Mouse (Mus musculus): ENCODE data around the gene Zfp560. TPM values are rescaled to one million over a fixed set of nuclear protein-coding genes. Genes with fewer than 3 reads are reported as not detected.
"Not testable (repeated sequence)": the region's sequence is repeated elsewhere in the genome, so short reads cannot be mapped to it uniquely, and the experiment has no call there.

Zfp560 gene
- polyA plus RNA-seq (2016; fragmentation: Nextera tagmentation; extraction: Ambion mirVana), result 29.1 and 32.1 TPM in 2 replicates

GRCm38 (mm10) chr9:20384532-20385342, at the start of gene Zfp560:
Zfp560 (minus strand) TSS chr9:20385177.
- Histone ChIP-seq H3K9me3 (replicated peaks) (peaks cover 33% of the 10 kb centered on the region), H3K4me3 (peak within 1 kb of the TSS; percentile 69), H3K36me3 (no peaks in the 10 kb centered on the region), H3K27ac (replicated peaks) (peak within 1 kb of the TSS; percentile 82), H3K4me1 (peaks cover 18% of the 10 kb centered on the region), H3K27me3 (ENCODE audit: low read depth, poor library complexity, severe bottlenecking) (no peaks in the 10 kb centered on the region)
- WGBS, result 3% methylated on average over 40 of the region's 40 CpGs
- peak; percentile 94 for DNase-seq (ENCODE audit: low spot score)

GRCm38 (mm10) chr9:20430004-20430403, 45.0 kb upstream of the Zfp560 start:
- no peak for DNase-seq (ENCODE audit: low spot score)
- Histone ChIP-seq H3K9me3 (replicated peaks) (peaks cover 2% of the 10 kb centered on the region; the same call in 1 of the 2 replicates), H3K4me1 (no peaks in the 10 kb centered on the region), H3K4me3 (no peak overlapping the region), H3K36me3 (peaks cover 24% of the 10 kb centered on the region), H3K27ac (replicated peaks) (no peak overlapping the region), H3K27me3 (ENCODE audit: low read depth, poor library complexity, severe bottlenecking) (no peaks in the 10 kb centered on the region)
- WGBS, result 89% methylated on average over 3 of the region's 3 CpGs

GRCm38 (mm10) chr9:20411460-20411859, 26.5 kb upstream of the Zfp560 start:
- Histone ChIP-seq H3K27ac (replicated peaks) (no peak overlapping the region), H3K4me3 (no peak overlapping the region), H3K9me3 (replicated peaks) (no peaks in the 10 kb centered on the region), H3K36me3 (no peaks in the 10 kb centered on the region), H3K27me3 (ENCODE audit: low read depth, poor library complexity, severe bottlenecking) (no peaks in the 10 kb centered on the region), H3K4me1 (no peaks in the 10 kb centered on the region)
- 15% methylated on average over 1 of the region's 1 CpGs for WGBS
- no peak for DNase-seq (ENCODE audit: low spot score)

GRCm38 (mm10) chr9:20409319-20409718, 24.3 kb upstream of the Zfp560 start:
- no peak overlapping the region for H3K27ac ChIP-seq (replicated peaks)
- no peaks in the 10 kb centered on the region for H3K36me3 ChIP-seq

GRCm38 (mm10) chr9:20385343-20385703, 346 bp upstream of the Zfp560 start:
- H3K9me3 ChIP-seq (replicated peaks), result peaks cover 27% of the 10 kb centered on the region
- peak overlapping the region; percentile 82 for H3K27ac ChIP-seq (replicated peaks)
- whole genome bisulfite sequencing, result 24% methylated on average over 16 of the region's 16 CpGs
- peaks cover 18% of the 10 kb centered on the region for H3K4me1 ChIP-seq
- peak overlapping the region; percentile 69 for H3K4me3 ChIP-seq
- no peaks in the 10 kb centered on the region for H3K36me3 ChIP-seq
- no peak for DNase-seq (ENCODE audit: low spot score)
- H3K27me3 ChIP-seq (ENCODE audit: low read depth, poor library complexity, severe bottlenecking), result no peaks in the 10 kb centered on the region

More at GRCm38 (mm10) chr9:20409319-20409718, 24.3 kb upstream of the Zfp560 start:
- DNase-seq (ENCODE audit: low spot score), result no peak
- Histone ChIP-seq H3K27me3 (ENCODE audit: low read depth, poor library complexity, severe bottlenecking) (no peaks in the 10 kb centered on the region), H3K4me3 (no peak overlapping the region), H3K4me1 (no peaks in the 10 kb centered on the region), H3K9me3 (replicated peaks) (peaks cover 3% of the 10 kb centered on the region; the same call in 1 of the 2 replicates)
- 83% methylated on average over 2 of the region's 2 CpGs for WGBS

GRCm38 (mm10) chr9:20383659-20384058, 1.3 kb downstream of the Zfp560 start:
- H3K27ac ChIP-seq (replicated peaks), result no peak overlapping the region
- peaks cover 18% of the 10 kb centered on the region for H3K4me1 ChIP-seq
- H3K27me3 ChIP-seq (ENCODE audit: low read depth, poor library complexity, severe bottlenecking), result no peaks in the 10 kb centered on the region
- H3K4me3 ChIP-seq, result peak overlapping the region; percentile 69
- peaks cover 32% of the 10 kb centered on the region for H3K9me3 ChIP-seq (replicated peaks)
- H3K36me3 ChIP-seq, result no peaks in the 10 kb centered on the region
- DNase-seq (ENCODE audit: low spot score), result no peak
- 93% methylated on average over 7 of the region's 7 CpGs for WGBS

- H3K4me1 ChIP-seq, result no peaks in the 10 kb centered on the region
- H3K4me3 ChIP-seq, result no peak overlapping the region
- H3K9me3 ChIP-seq (replicated peaks), result peaks cover 41% of the 10 kb centered on the region
- no peak overlapping the region for H3K27ac ChIP-seq (replicated peaks)
- DNase-seq (ENCODE audit: low spot score), result no peak
- H3K36me3 ChIP-seq, result peaks cover 4% of the 10 kb centered on the region; the same call in 1 of the 2 replicates
- H3K27me3 ChIP-seq (ENCODE audit: low read depth, poor library complexity, severe bottlenecking), result no peaks in the 10 kb centered on the region
- WGBS, result 87% methylated on average over 1 of the region's 1 CpGs
Measured at GRCm38 (mm10) chr9:20374712-20375111, 10.3 kb downstream of the Zfp560 start.

- Histone ChIP-seq H3K27ac (replicated peaks) (no peak overlapping the region), H3K4me1 (no peaks in the 10 kb centered on the region), H3K9me3 (replicated peaks) (peaks cover 29% of the 10 kb centered on the region), H3K27me3 (ENCODE audit: low read depth, poor library complexity, severe bottlenecking) (no peaks in the 10 kb centered on the region), H3K36me3 (peaks cover 10% of the 10 kb centered on the region), H3K4me3 (no peak overlapping the region)
- 93% methylated on average over 2 of the region's 2 CpGs for WGBS
- no peak for DNase-seq (ENCODE audit: low spot score)
Measured at GRCm38 (mm10) chr9:20367311-20367710, 17.7 kb downstream of the Zfp560 start.

- 92% methylated on average over 4 of the region's 4 CpGs for WGBS
- DNase-seq (ENCODE audit: low spot score), result no peak
- Histone ChIP-seq H3K4me3 (no peak overlapping the region), H3K4me1 (no peaks in the 10 kb centered on the region), H3K36me3 (peaks cover 64% of the 10 kb centered on the region), H3K9me3 (replicated peaks) (peaks cover 24% of the 10 kb centered on the region; the same call in 1 of the 2 replicates), H3K27ac (replicated peaks) (no peak overlapping the region), H3K27me3 (ENCODE audit: low read depth, poor library complexity, severe bottlenecking) (no peaks in the 10 kb centered on the region)
Measured at GRCm38 (mm10) chr9:20348501-20348900, 36.5 kb downstream of the Zfp560 start.

- H3K27ac ChIP-seq (replicated peaks), result no peak within 1 kb of the TSS
- H3K9me3 ChIP-seq (replicated peaks), result peaks cover 2% of the 10 kb centered on the region; the same call in 1 of the 2 replicates
- H3K27me3 ChIP-seq (ENCODE audit: low read depth, poor library complexity, severe bottlenecking), result no peaks in the 10 kb centered on the region
- H3K36me3 ChIP-seq, result no peaks in the 10 kb centered on the region
- no peaks in the 10 kb centered on the region for H3K4me1 ChIP-seq
- DNase-seq (ENCODE audit: low spot score), result no peak
- no peak within 1 kb of the TSS for H3K4me3 ChIP-seq
Measured at GRCm38 (mm10) chr9:20335994-20336393, 49.0 kb downstream of the Zfp560 start, which contains the start of gene Olfr18. Olfr18 (minus strand) TSS chr9:20336094.

GRCm38 (mm10) chr9:20298232-20298631, 86.7 kb downstream of the Zfp560 start, which contains the start of gene Olfr873:
Olfr873 (plus strand) TSS chr9:20298532.
- no peak within 1 kb of the TSS for H3K27ac ChIP-seq (replicated peaks)
- DNase-seq (ENCODE audit: low spot score), result no peak
- 78% methylated on average over 1 of the region's 1 CpGs for WGBS
- no peak within 1 kb of the TSS for H3K4me3 ChIP-seq
- no peaks in the 10 kb centered on the region for H3K27me3 ChIP-seq (ENCODE audit: low read depth, poor library complexity, severe bottlenecking)
- H3K9me3 ChIP-seq (replicated peaks), result peaks cover 8% of the 10 kb centered on the region; the same call in 1 of the 2 replicates
- H3K4me1 ChIP-seq, result no peaks in the 10 kb centered on the region
- no peaks in the 10 kb centered on the region for H3K36me3 ChIP-seq

- not testable (repeated sequence) for H3K27me3 ChIP-seq (ENCODE audit: low read depth, poor library complexity, severe bottlenecking); H3K27ac ChIP-seq (replicated peaks); H3K36me3 ChIP-seq; H3K4me3 ChIP-seq; H3K4me1 ChIP-seq; DNase-seq (ENCODE audit: low spot score); H3K9me3 ChIP-seq (replicated peaks)
- WGBS, result 85% methylated on average over 5 of the region's 5 CpGs
Measured at GRCm38 (mm10) chr9:20295562-20295961, 89.4 kb downstream of the Zfp560 start.

All from midbrain, embryonic 10.5 days (tissue).